Mouse (Mus musculus) brain, adult 10 weeks (tissue): ENCODE results near the gene Ctps2. TPM values are rescaled to one million over a fixed set of nuclear protein-coding genes. Genes with fewer than 3 reads are reported as not detected.

Experiments
- polyA plus RNA-seq: library from polyadenylated mRNA; stranded (reverse); fragments of 350-450 nt; fragmentation: Illumina TruSeq; extraction: RNeasy Lipid Tissue Mini Kit (QIAGEN cat#74804); gene quantifications from one replicate; pipeline ENCODE4 v1.2.3, GENCODE M21; 2015; ENCODE audit warnings: low read depth, low replicate concordance

Ctps2 gene
- 68.5 TPM for polyA plus RNA-seq

GRCm38 (mm10) chrX:162900938-162901337, at the start of gene Ctps2:
TSS of gene Ctps2 (plus strand) at chrX:162901238.

GRCm38 (mm10) chrX:162887931-162888511, 13.0 kb upstream of the Ctps2 start, which contains the start of gene Syap1:
TSS of gene Syap1 (minus strand) at chrX:162888447.

GRCm38 (mm10) chrX:162964383-162964782, 63.3 kb downstream of the Ctps2 start, which contains the start of gene S100g:
TSS of gene S100g (minus strand) at chrX:162964599.

Other genes with a start within 250 kb of the Ctps2 start
- gene Rbbp7, start 140.8 kb upstream of the Ctps2 start, polyA plus RNA-seq = 158 TPM
- 19.4 TPM for gene Txlng, start 71.8 kb upstream of the Ctps2 start, polyA plus RNA-seq
- 41.7 TPM for gene Syap1, start 12.8 kb upstream of the Ctps2 start, polyA plus RNA-seq
- not detected for gene S100g, start 63.4 kb downstream of the Ctps2 start, polyA plus RNA-seq